Mouse (Mus musculus): ENCODE data around the gene Stap2. TPM values are rescaled to one million over a fixed set of nuclear protein-coding genes. Genes with fewer than 3 reads are reported as not detected.

Gene Stap2
- polyA plus RNA-seq (2017; shearing (Covaris generic)): 0.49 TPM

DNA sequence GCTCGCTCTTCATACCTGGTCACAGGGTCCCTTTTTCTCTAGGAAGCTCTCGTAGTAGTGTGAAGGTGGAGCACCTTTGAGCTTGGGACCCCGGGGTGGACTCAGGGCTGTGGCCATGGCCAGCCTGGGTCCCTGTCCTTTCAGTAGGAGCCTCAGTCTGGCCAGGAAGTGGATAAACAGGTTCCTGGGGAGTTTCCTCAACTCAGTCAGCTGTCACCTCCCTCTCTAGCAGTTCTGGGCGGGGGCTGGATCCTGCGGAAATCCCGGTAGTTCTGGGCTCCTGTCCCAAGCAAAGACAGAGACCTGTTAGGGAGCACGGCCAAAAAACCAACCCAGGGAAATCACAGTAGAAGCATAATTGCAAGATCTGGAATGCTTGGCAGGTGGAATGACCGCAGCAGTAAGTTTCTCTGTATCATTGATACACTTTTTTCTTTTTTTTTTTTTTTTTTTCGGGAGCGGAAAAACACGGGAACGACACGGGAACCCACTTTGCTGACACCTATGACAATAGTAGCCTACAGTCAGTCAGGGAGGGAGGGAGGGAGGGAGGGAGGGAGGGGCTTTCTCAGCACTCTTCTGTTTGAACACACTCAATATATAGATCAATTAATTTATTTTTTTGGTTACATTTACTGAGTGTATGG is at the start of gene Stap2, which contains the start of gene Mpnd:
TSS of gene Stap2 (minus strand) at position 170 of the 647 bp plus-strand sequence.
TSS of gene Mpnd (plus strand) at position 297 of the 647 bp plus-strand sequence.

GRCm38 (mm10) chr17:56040030-56040856 is 34.9 kb upstream of the Stap2 start, which contains the start of gene Chaf1a:
Gene Chaf1a (plus strand): TSS chr17:56040439.

DNA sequence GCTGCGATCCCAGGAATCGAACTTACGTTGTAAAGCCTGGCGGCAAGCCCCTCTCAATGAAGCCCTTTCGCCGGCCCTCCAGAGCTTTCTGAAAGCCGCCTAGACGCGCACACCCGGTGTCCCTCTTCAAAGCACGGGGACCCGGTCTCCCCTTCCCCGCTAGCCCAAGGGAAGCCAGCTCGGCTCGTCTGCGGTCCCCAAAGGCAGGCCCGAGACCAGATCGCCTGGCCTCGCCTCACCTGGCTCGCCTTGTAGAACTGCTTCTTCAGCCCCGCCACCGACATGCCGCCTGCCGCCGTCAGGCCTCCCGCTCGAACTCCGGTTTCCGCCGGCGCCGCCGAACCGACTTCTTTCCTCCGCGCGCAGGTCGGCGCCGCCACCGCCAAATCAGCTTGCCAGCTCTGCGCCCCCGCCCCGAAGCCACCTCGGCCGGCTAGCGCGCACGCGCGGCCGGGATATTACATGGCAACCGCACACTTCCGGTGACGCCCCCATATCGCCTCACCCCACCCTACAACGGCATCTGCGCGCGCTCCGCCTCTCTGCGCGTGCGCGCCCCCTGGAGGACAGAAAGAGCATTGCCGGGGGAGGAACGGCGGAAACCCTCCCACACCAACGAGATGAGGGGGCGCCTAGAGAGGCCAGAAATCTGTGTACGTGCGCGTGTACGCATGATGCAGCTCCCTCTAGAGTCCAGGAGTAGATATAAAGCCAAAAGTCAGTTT is 31.0 kb upstream of the Stap2 start, which contains the start of gene Sh3gl1:
TSS of gene Sh3gl1 (minus strand) at position 460 of the 725 bp plus-strand sequence.

DNA sequence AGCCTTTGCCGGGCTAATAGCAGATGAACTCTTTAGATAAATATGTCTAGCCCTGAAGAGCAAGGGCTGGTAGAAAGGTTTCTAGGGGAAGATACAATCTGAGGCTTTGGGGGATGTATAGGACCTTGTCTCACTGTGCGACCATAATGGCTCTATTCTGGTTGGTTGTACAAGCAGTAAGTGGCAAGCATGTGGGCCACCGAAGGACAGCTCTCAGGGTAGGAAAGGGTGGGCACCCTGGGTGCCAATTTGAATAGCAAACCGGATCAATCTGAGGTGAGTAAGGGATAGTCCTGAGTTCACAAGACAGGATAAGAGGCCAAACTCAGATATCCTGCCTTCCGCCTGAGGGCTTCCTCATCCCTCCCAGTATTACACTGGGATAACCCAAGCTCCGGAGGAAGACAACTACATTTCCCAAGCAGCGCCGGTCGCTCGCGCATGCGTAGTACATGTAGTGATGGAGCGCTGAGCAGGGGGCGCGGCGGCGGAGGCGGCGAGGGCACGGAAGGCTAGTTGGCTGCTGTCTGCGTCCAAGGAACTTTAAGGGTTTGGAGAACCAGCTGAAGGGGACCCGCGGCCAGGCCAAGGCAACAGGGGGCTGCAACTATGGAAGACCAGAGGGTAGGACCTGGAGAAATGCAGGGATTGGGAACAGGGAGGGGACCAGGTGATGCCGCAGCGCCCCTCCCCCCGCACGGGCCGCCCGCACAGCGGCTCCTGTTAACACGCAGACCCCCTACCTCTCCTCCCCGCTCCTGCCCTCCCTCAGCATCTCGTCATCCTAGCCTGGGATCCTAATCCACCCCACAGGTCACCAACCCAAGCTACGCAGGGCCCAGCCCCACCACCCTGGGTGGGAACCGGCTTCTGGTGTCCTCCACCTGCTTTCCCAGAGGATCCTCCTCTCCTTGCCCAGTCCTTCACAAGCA is 19.1 kb downstream of the Stap2 start, which contains the start of gene Fsd1:
TSS of gene Fsd1 (plus strand) at position 480 of the 932 bp plus-strand sequence.

DNA sequence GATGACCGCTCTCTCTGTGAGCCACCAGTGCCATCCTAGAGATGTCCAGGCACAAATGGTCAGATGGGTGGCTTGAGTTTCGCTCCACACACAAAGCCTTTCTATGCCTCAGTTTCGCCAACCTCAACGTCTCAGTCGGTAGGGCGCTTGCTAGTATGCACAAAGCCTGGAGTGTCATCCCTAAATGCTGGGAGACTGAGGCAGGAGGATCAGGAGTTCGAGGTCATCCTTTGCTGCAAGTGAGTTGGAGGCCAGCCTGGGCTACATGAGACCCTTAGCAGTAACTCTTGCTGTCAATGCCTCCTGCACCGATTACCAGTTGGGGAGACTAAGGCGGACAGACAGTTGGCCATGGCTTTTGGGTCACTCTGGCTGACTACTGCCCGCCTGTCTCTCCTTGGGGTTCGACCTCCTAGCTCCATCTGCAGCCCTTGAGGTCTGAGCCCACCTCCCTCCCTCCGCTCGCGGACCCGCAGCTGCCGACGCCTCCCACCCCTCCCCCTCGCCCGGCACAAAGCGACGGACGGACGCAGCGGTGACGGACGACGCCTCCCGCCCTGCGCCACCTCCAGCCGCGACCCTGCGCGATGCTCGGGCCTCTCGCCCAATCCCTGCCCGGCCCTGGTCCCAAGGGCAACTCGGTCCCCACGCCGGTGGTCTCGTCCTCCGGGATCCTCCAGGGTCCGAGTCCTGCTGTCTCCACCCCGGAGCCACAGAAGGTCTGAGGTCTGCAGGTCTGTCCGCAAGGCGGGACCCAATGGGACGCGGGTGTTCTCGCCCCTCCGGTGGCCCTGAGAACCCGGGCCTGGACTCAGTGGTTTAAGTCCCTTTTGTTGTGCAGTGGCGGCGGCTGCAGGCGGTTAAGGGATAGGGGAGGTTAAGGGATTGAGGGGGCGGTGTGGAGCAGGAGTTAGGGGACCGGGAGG is 35.2 kb downstream of the Stap2 start, which contains the start of gene Shd:
TSS of gene Shd (plus strand) at position 502 of the 926 bp plus-strand sequence.

GRCm38 (mm10) chr17:55958918-55959728 is 46.3 kb downstream of the Stap2 start, which contains the start of gene Yju2:
Gene Yju2 (plus strand): TSS chr17:55959099.

GRCm38 (mm10) chr17:55952447-55953027 is 52.8 kb downstream of the Stap2 start, which contains the start of gene Ebi3:
Gene Ebi3 (plus strand): TSS chr17:55952640.

DNA sequence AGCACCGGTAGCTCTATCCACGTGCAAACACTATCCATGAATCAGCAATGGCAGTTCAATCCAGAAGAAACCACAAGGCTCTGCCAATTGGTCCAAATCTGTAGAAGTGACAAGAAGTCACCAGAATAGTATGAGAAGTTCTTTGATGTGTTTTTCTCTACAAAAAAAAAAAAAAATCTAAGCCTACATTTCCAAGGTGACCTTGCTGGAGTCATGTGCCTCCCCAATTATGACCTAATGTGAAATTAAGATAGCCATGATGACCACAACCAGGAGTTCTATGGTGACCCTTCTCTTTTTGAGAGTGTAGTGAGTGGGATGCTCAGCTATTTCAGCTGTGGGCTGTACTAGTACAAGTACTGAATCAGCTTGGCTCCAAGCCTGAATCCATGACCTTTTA is 56.0 kb downstream of the Stap2 start, which contains the start of gene Zfp119b:
TSS of gene Zfp119b (minus strand) at position 101 of the 400 bp plus-strand sequence.

Other genes starting within 250 kb of the Stap2 start
- 23.6 TPM for gene Zfp119a, start 126.7 kb downstream of the Stap2 start, polyA plus RNA-seq (2017; shearing (Covaris generic))
- 29.5 TPM for gene Zfp959, start 113.5 kb downstream of the Stap2 start, polyA plus RNA-seq (2017; shearing (Covaris generic))
- 11.9 TPM for gene Zfp119b, start 56.1 kb downstream of the Stap2 start, polyA plus RNA-seq (2017; shearing (Covaris generic))
- gene Ebi3, start 52.9 kb downstream of the Stap2 start, polyA plus RNA-seq (2017; shearing (Covaris generic)): 82.9 TPM
- 32.8 TPM for gene Yju2, start 46.5 kb downstream of the Stap2 start, polyA plus RNA-seq (2017; shearing (Covaris generic))
- not detected for gene Shd, start 35.1 kb downstream of the Stap2 start, polyA plus RNA-seq (2017; shearing (Covaris generic))
- not detected for gene Fsd1, start 19.1 kb downstream of the Stap2 start, polyA plus RNA-seq (2017; shearing (Covaris generic))
- 36.2 TPM for gene Mpnd, start 127 bp upstream of the Stap2 start, polyA plus RNA-seq (2017; shearing (Covaris generic))
- gene Sh3gl1, start 31.1 kb upstream of the Stap2 start, polyA plus RNA-seq (2017; shearing (Covaris generic)): 164 TPM
- 1.2 TPM for gene Chaf1a, start 34.9 kb upstream of the Stap2 start, polyA plus RNA-seq (2017; shearing (Covaris generic))
- 75.5 TPM for gene Ubxn6, start 69.4 kb upstream of the Stap2 start, polyA plus RNA-seq (2017; shearing (Covaris generic))
- 139 TPM for gene Hdgfl2, start 74.0 kb upstream of the Stap2 start, polyA plus RNA-seq (2017; shearing (Covaris generic))
- not detected for gene Plin4, start 104.2 kb upstream of the Stap2 start, polyA plus RNA-seq (2017; shearing (Covaris generic))
- gene Plin5, start 112.0 kb upstream of the Stap2 start, polyA plus RNA-seq (2017; shearing (Covaris generic)): not detected
- not detected for gene Lrg1, start 116.4 kb upstream of the Stap2 start, polyA plus RNA-seq (2017; shearing (Covaris generic))
- not detected for gene Sema6b, start 134.8 kb upstream of the Stap2 start, polyA plus RNA-seq (2017; shearing (Covaris generic))
- 34.1 TPM for gene Tnfaip8l1, start 156.9 kb upstream of the Stap2 start, polyA plus RNA-seq (2017; shearing (Covaris generic))
- gene Mydgf, start 178.3 kb upstream of the Stap2 start, polyA plus RNA-seq (2017; shearing (Covaris generic)): 60.7 TPM
- gene Dpp9, start 213.3 kb upstream of the Stap2 start, polyA plus RNA-seq (2017; shearing (Covaris generic)): 40.5 TPM